In genomic region chr12:102756304-102756703, GRCm38 (mm10) we compare ENCODE assay signal across 8 mouse cellular contexts. TPM values are rescaled to one million over a fixed set of nuclear protein-coding genes. Genes with fewer than 3 reads are reported as not detected.
DNase-seq lines count a peak whose midpoint lies in the region; ATAC-seq and TF ChIP-seq lines count a peak whose summit lies in the region.

No protein-coding gene starts in this region.

- peak overlapping the region; percentile 87 for H3K4me3 ChIP-seq in hindbrain, embryonic 13.5 days
- peak overlapping the region; percentile 83 for H3K4me3 ChIP-seq in lung, embryonic 14.5 days (ENCODE audit: low read depth, low read length)

- H3K4me2 ChIP-seq in hindbrain, embryonic 13.5 days: peak overlapping the region; percentile 64
- peak overlapping the region; percentile 93 for H3K4me2 ChIP-seq in lung, embryonic 14.5 days

- H3K27me3 ChIP-seq in hindbrain, embryonic 13.5 days: no peaks in the 10 kb centered on the region
- H3K27me3 ChIP-seq in lung, embryonic 14.5 days (ENCODE audit: insufficient read depth, low read length): no peaks in the 10 kb centered on the region

- DNase-seq in adrenal gland, adult (ENCODE audit: inconsistent age in 2 of 2, low spot score in 1 of 2): peak; percentile 34 to 60
- DNase-seq in adrenal gland, adult 2 months: no peak
- peak; percentile 61 for DNase-seq in 3T3-L1 (ENCODE audit: low read depth, low spot score)
- DNase-seq in cerebellum, adult 9-10 months: peak; percentile 57
- DNase-seq in lung, embryonic 14.5 days: peak; percentile 48
- DNase-seq in spleen, postnatal 14 days (ENCODE audit: low spot score in 2 of 2): peak; percentile 25 to 55
- no peak for DNase-seq in left cerebral cortex, postnatal 36 days (ENCODE audit: low spot score in 2 of 2)

- peaks cover 37% of the 10 kb centered on the region for H3K4me1 ChIP-seq in hindbrain, embryonic 13.5 days (replicated peaks)
- H3K4me1 ChIP-seq in lung, embryonic 14.5 days (ENCODE audit: insufficient read depth): peaks cover 7% of the 10 kb centered on the region

- intact Hi-C loops in left cerebral cortex, postnatal 36 days (cut with DNase I): no loop called here

- 88% methylated on average over 7 of the region's 7 CpGs for WGBS in hindbrain, embryonic 13.5 days
- 64% methylated on average over 7 of the region's 7 CpGs for WGBS in lung, embryonic 14.5 days

- no peak overlapping the region for H3K27ac ChIP-seq in hindbrain, embryonic 13.5 days
- no peak overlapping the region for H3K27ac ChIP-seq in lung, embryonic 14.5 days (ENCODE audit: low read depth)

- H3K36me3 ChIP-seq in hindbrain, embryonic 13.5 days: no peaks in the 10 kb centered on the region
- 0 out of 2 replicates have a peak, but pooled peaks cover 11% of the 10 kb centered on the region for H3K36me3 ChIP-seq in lung, embryonic 14.5 days (ENCODE audit: insufficient read depth)

- ATAC-seq in hindbrain, embryonic 13.5 days (ENCODE audit: low FRiP score): no peak
- ATAC-seq in lung, embryonic 14.5 days (ENCODE audit: insufficient read depth): no peak

- H3K9me3 ChIP-seq in hindbrain, embryonic 13.5 days: no peaks in the 10 kb centered on the region
- H3K9me3 ChIP-seq in lung, embryonic 14.5 days (ENCODE audit: low read depth, low read length): no peaks in the 10 kb centered on the region

- peak; percentile 57 for TF ChIP-seq CTCF in lung, embryonic 14.5 days (IDR thresholded peaks at IDR 0.05; ENCODE audit: low read depth)

- H3K9ac ChIP-seq in hindbrain, embryonic 13.5 days: peak overlapping the region; percentile 82; the same call in 1 of the 2 replicates
- peak overlapping the region; percentile 64 for H3K9ac ChIP-seq in lung, embryonic 14.5 days

RNA-seq across cellular contexts. Expression of gene Gm28051, which starts 1.3 kb away (rescaled TPM):
- total RNA-seq in adrenal gland, adult 2 months (2021): not detected
- not detected in 2 replicates for polyA plus RNA-seq in adrenal gland, adult 2 months (2012; rRNA removed)
- polyA plus RNA-seq in hindbrain, embryonic 13.5 days (2015; fragmentation: Nextera tagmentation; extraction: Ambion mirVana): not detected in 2 replicates
- polyA plus RNA-seq in lung, embryonic 14.5 days (2014; fragmentation: Nextera tagmentation; extraction: Ambion mirVana): not detected in 2 replicates
- total RNA-seq in left cerebral cortex, postnatal 36 days (2021): not detected

RNA-seq across cellular contexts. Expression of gene Gon7, which starts 1.3 kb away (rescaled TPM):
- 10 to 100 TPM; 11.6 to 11.7 TPM for total RNA-seq in adrenal gland, adult 2 months (2021)
- 8.7 and 12.7 TPM in 2 replicates for polyA plus RNA-seq in adrenal gland, adult 2 months (2012; rRNA removed)
- polyA plus RNA-seq in hindbrain, embryonic 13.5 days (2015; fragmentation: Nextera tagmentation; extraction: Ambion mirVana): 53.2 and 55.3 TPM in 2 replicates
- polyA plus RNA-seq in lung, embryonic 14.5 days (2014; fragmentation: Nextera tagmentation; extraction: Ambion mirVana): 29.2 and 32.3 TPM in 2 replicates
- 10 to 100 TPM; 12.7 to 14.5 TPM for total RNA-seq in left cerebral cortex, postnatal 36 days (2021)

RNA-seq across cellular contexts. Expression of gene Ubr7, which starts 1.5 kb away (rescaled TPM):
- total RNA-seq in adrenal gland, adult 2 months (2021): 10 to 100 TPM; 31.0 to 32.4 TPM
- polyA plus RNA-seq in adrenal gland, adult 2 months (2012; rRNA removed): 8.6 and 9.1 TPM in 2 replicates
- 36.9 and 37.0 TPM in 2 replicates for polyA plus RNA-seq in hindbrain, embryonic 13.5 days (2015; fragmentation: Nextera tagmentation; extraction: Ambion mirVana)
- 53.2 and 54.3 TPM in 2 replicates for polyA plus RNA-seq in lung, embryonic 14.5 days (2014; fragmentation: Nextera tagmentation; extraction: Ambion mirVana)
- total RNA-seq in left cerebral cortex, postnatal 36 days (2021): 10 to 100 TPM; 33.7 to 34.0 TPM

RNA-seq across cellular contexts. Expression of gene Gm20604, which starts 2.2 kb away (rescaled TPM):
- total RNA-seq in adrenal gland, adult 2 months (2021): 1 to 10 TPM; 7.4 to 7.9 TPM
- 0.32 and 0.43 TPM in 2 replicates for polyA plus RNA-seq in adrenal gland, adult 2 months (2012; rRNA removed)
- 40.7 and 43.7 TPM in 2 replicates for polyA plus RNA-seq in hindbrain, embryonic 13.5 days (2015; fragmentation: Nextera tagmentation; extraction: Ambion mirVana)
- 27.4 and 27.7 TPM in 2 replicates for polyA plus RNA-seq in lung, embryonic 14.5 days (2014; fragmentation: Nextera tagmentation; extraction: Ambion mirVana)
- total RNA-seq in left cerebral cortex, postnatal 36 days (2021): 10 to 100 TPM; 17.4 to 20.6 TPM

RNA-seq across cellular contexts. Expression of gene Tmem251, which starts 12.7 kb away (rescaled TPM):
- total RNA-seq in adrenal gland, adult 2 months (2021): 1 to 10 TPM; 7.5 to 8.5 TPM
- 3.4 TPM in 2 replicates for polyA plus RNA-seq in adrenal gland, adult 2 months (2012; rRNA removed)
- 11.5 and 12.2 TPM in 2 replicates for polyA plus RNA-seq in hindbrain, embryonic 13.5 days (2015; fragmentation: Nextera tagmentation; extraction: Ambion mirVana)
- 11.2 and 11.4 TPM in 2 replicates for polyA plus RNA-seq in lung, embryonic 14.5 days (2014; fragmentation: Nextera tagmentation; extraction: Ambion mirVana)
- 1 to 10 TPM; 5.4 TPM for total RNA-seq in left cerebral cortex, postnatal 36 days (2021)

Comparison
In these comparisons a context has a peak if more than half of its experiments do, and no peak if none do; other contexts are left out.
1. DNase-seq: peak in adrenal gland, adult (2 of 2), 3T3-L1 (single experiment), cerebellum, adult 9-10 months (single experiment), lung, embryonic 14.5 days (single experiment) and spleen, postnatal 14 days (2 of 2); none in adrenal gland, adult 2 months (single experiment) and left cerebral cortex, postnatal 36 days (0 of 2).